ENCODE assay signal across 14 mouse cellular contexts in the genomic region with DNA sequence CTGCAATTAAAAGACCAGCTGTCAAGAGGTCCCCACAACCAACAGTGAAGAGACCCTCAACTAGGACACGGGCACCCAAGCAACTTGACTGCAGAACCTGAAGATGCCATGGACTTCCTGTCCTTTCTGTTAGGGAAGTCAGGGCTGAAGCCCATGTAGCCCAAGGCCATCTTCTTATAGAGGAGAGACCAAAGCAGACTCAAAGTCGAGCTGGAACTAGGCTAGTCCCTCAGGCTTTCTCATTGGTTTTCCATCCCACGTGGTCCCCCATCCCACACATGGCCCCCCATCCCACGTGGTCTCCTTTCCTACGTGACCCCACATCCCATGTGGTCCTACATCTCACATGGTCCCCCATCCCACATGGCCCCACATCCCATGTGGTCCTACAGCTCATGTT.
DNase-seq lines count a peak whose midpoint lies in the region; ATAC-seq and TF ChIP-seq lines count a peak whose summit lies in the region.
"Had no signal": no experiment of that assay in that cellular context is flagged by ENCODE, and none has a peak within 500 bp of the region (broad histone marks: within the 10 kb centered on the region; RNA-seq: fewer than 3 reads in every experiment).

No protein-coding gene starts in this region.

- no peak for ATAC-seq in kidney, embryonic 15.5 days (replicated peaks; ENCODE audit: low FRiP score)
- ATAC-seq in midbrain, embryonic 16.5 days, result no peak

- no peaks in the 10 kb centered on the region for H3K9me3 ChIP-seq in kidney, embryonic 15.5 days (replicated peaks)
- H3K9me3 ChIP-seq in midbrain, embryonic 10.5 days (replicated peaks), result no peaks in the 10 kb centered on the region
- H3K9me3 ChIP-seq in midbrain, embryonic 16.5 days (replicated peaks; ENCODE audit: control insufficient read depth, low read length, poor library complexity, severe bottlenecking), result no peaks in the 10 kb centered on the region
- H3K9me3 ChIP-seq: embryonic facial prominence, embryonic 15.5 days; G1E had no signal

- intact Hi-C loops in gastrocnemius, adult 2 months (cut with DNase I), result loop anchor here (2.0 kb wide), 1 partner anchor 216 kb away; no protein-coding TSS in a partner anchor

- no peak for TF ChIP-seq CTCF in gastrocnemius, adult 2 months (IDR thresholded peaks at IDR 0.05)

- H3K4me1 ChIP-seq in kidney, embryonic 15.5 days, result peaks cover 33% of the 10 kb centered on the region
- peaks cover 20% of the 10 kb centered on the region for H3K4me1 ChIP-seq in midbrain, embryonic 10.5 days
- H3K4me1 ChIP-seq in midbrain, embryonic 16.5 days (ENCODE audit: control insufficient read depth, insufficient read depth, low read length), result no peaks in the 10 kb centered on the region

- H3K36me3 ChIP-seq in kidney, embryonic 15.5 days, result no peaks in the 10 kb centered on the region
- H3K36me3 ChIP-seq in midbrain, embryonic 10.5 days, result no peaks in the 10 kb centered on the region
- no peaks in the 10 kb centered on the region for H3K36me3 ChIP-seq in midbrain, embryonic 16.5 days (ENCODE audit: control insufficient read depth, insufficient read depth, low read length)
- H3K36me3 ChIP-seq: embryonic facial prominence, embryonic 15.5 days; G1E had no signal

- H3K27me3 ChIP-seq in kidney, embryonic 15.5 days, result no peaks in the 10 kb centered on the region
- no peaks in the 10 kb centered on the region for H3K27me3 ChIP-seq in midbrain, embryonic 10.5 days (ENCODE audit: low read depth, poor library complexity, severe bottlenecking)
- no peaks in the 10 kb centered on the region for H3K27me3 ChIP-seq in midbrain, embryonic 16.5 days (ENCODE audit: control insufficient read depth, insufficient read depth, low read depth, low read length)
- H3K27me3 ChIP-seq: embryonic facial prominence, embryonic 15.5 days had no signal

- peak; percentile 10 for DNase-seq in gastrocnemius, adult 2 months
- no peak for DNase-seq in gastrocnemius, postnatal 4 days (ENCODE audit: low spot score in 2 of 2)
- DNase-seq in kidney, adult 8-10 months, result no peak
- DNase-seq in midbrain, embryonic 10.5 days (ENCODE audit: low spot score), result no peak
- DNase-seq in right cerebral cortex, postnatal 25 days, result no peak
- DNase-seq in urinary bladder, postnatal 36 days (ENCODE audit: low spot score in 2 of 2), result no peak
- DNase-seq: cerebellum, adult 11 months; layer of hippocampus, postnatal 36 days had no signal

- H3K4me2 ChIP-seq in kidney, embryonic 15.5 days, result no peak overlapping the region
- no peak overlapping the region for H3K4me2 ChIP-seq in midbrain, embryonic 16.5 days (ENCODE audit: low read length)

- no peak overlapping the region for H3K4me3 ChIP-seq in gastrocnemius, adult 2 months
- H3K4me3 ChIP-seq in kidney, embryonic 15.5 days (replicated peaks), result no peak overlapping the region
- no peak overlapping the region for H3K4me3 ChIP-seq in midbrain, embryonic 10.5 days
- no peak overlapping the region for H3K4me3 ChIP-seq in midbrain, embryonic 16.5 days (ENCODE audit: low read depth, low read length)
- H3K4me3 ChIP-seq: embryonic facial prominence, embryonic 15.5 days; myocyte had no signal

- 78% methylated on average over 5 of the region's 5 CpGs for WGBS in kidney, embryonic 15.5 days
- WGBS in midbrain, embryonic 10.5 days, result 93% methylated on average over 5 of the region's 5 CpGs
- WGBS in midbrain, embryonic 16.5 days, result 94% methylated on average over 5 of the region's 5 CpGs

- peak overlapping the region; percentile 75 for H3K27ac ChIP-seq in gastrocnemius, adult 2 months
- H3K27ac ChIP-seq in kidney, embryonic 15.5 days, result peak overlapping the region; percentile 32
- peak overlapping the region; percentile 85 for H3K27ac ChIP-seq in midbrain, embryonic 10.5 days (replicated peaks)
- no peak overlapping the region for H3K27ac ChIP-seq in midbrain, embryonic 16.5 days (ENCODE audit: low read length)
- H3K27ac ChIP-seq: liver, embryonic 14.5 days had no signal

- H3K9ac ChIP-seq in kidney, embryonic 15.5 days, result no peak overlapping the region
- H3K9ac ChIP-seq in midbrain, embryonic 16.5 days (ENCODE audit: low read depth, low read length), result no peak overlapping the region
- H3K9ac ChIP-seq: embryonic facial prominence, embryonic 15.5 days; liver, embryonic 14.5 days had no signal
